Mouse (Mus musculus): ENCODE data around the gene Cbl. TPM values are rescaled to one million over a fixed set of nuclear protein-coding genes. Genes with fewer than 3 reads are reported as not detected.

Gene Cbl
- polyA plus RNA-seq, 1 experiment: 8.2 TPM

- no peaks in the 10 kb centered on the region for H3K79me3 ChIP-seq (ENCODE audit: low read depth)
- no peaks in the 10 kb centered on the region for H3K79me2 ChIP-seq (ENCODE audit: control insufficient read depth, insufficient read depth)
- H3ac ChIP-seq (ENCODE audit: control insufficient read depth, insufficient read length, low read depth): no peak overlapping the region
- no peaks in the 10 kb centered on the region for H3K27me3 ChIP-seq (ENCODE audit: control insufficient read depth, insufficient read depth, insufficient read length)
- H3K4me3 ChIP-seq (ENCODE audit: insufficient read depth, poor library complexity, severe bottlenecking): no peak overlapping the region
- H3K36me3 ChIP-seq (ENCODE audit: control insufficient read depth, insufficient read depth): no peaks in the 10 kb centered on the region
- no peak for TF ChIP-seq USF1 (IDR thresholded peaks at IDR 0.05; ENCODE audit: low read depth)
- TF ChIP-seq FOSL1 (IDR thresholded peaks at IDR 0.05; ENCODE audit: insufficient read depth, low read length, poor library complexity, severe bottlenecking): no peak
- TF ChIP-seq CTCF (IDR thresholded peaks at IDR 0.05; ENCODE audit: control insufficient read depth, insufficient read depth, insufficient read length): no peak
- TF ChIP-seq CEBPB (IDR thresholded peaks at IDR 0.05; ENCODE audit: low read depth): no peak
- TF ChIP-seq MYOD1 (IDR thresholded peaks at IDR 0.05; ENCODE audit: control insufficient read depth, insufficient read length, low read depth): no peak
- no peak for TF ChIP-seq MAX (IDR thresholded peaks at IDR 0.05)
- TF ChIP-seq MYOG (IDR thresholded peaks at IDR 0.05; ENCODE audit: control insufficient read depth, extremely low read depth, insufficient read length): no peak
Measured at GRCm38 (mm10) chr9:44125026-44125425, 108.8 kb downstream of the Cbl start.

GRCm38 (mm10) chr9:44124317-44124716, 109.5 kb downstream of the Cbl start:
- Histone ChIP-seq H3K4me3 (ENCODE audit: insufficient read depth, poor library complexity, severe bottlenecking) (no peak overlapping the region), H3K36me3 (ENCODE audit: control insufficient read depth, insufficient read depth) (no peaks in the 10 kb centered on the region), H3K79me2 (ENCODE audit: control insufficient read depth, insufficient read depth) (no peaks in the 10 kb centered on the region), H3K27me3 (ENCODE audit: control insufficient read depth, insufficient read depth, insufficient read length) (no peaks in the 10 kb centered on the region), H3ac (ENCODE audit: control insufficient read depth, insufficient read length, low read depth) (no peak overlapping the region), H3K79me3 (ENCODE audit: low read depth) (no peaks in the 10 kb centered on the region)
- TF ChIP-seq CTCF (IDR thresholded peaks at IDR 0.05; ENCODE audit: control insufficient read depth, insufficient read depth, insufficient read length): no peak
- TF ChIP-seq MYOD1 (IDR thresholded peaks at IDR 0.05; ENCODE audit: control insufficient read depth, insufficient read length, low read depth): no peak
- TF ChIP-seq CEBPB (IDR thresholded peaks at IDR 0.05; ENCODE audit: low read depth): no peak
- TF ChIP-seq MAX (IDR thresholded peaks at IDR 0.05): no peak
- no peak for TF ChIP-seq USF1 (IDR thresholded peaks at IDR 0.05; ENCODE audit: low read depth)
- no peak for TF ChIP-seq FOSL1 (IDR thresholded peaks at IDR 0.05; ENCODE audit: insufficient read depth, low read length, poor library complexity, severe bottlenecking)
- no peak for TF ChIP-seq MYOG (IDR thresholded peaks at IDR 0.05; ENCODE audit: control insufficient read depth, extremely low read depth, insufficient read length)

- no peaks in the 10 kb centered on the region for H3K27me3 ChIP-seq (ENCODE audit: control insufficient read depth, insufficient read depth, insufficient read length)
- no peak overlapping the region for H3ac ChIP-seq (ENCODE audit: control insufficient read depth, insufficient read length, low read depth)
- H3K79me2 ChIP-seq (ENCODE audit: control insufficient read depth, insufficient read depth): no peaks in the 10 kb centered on the region
- TF ChIP-seq FOSL1 (IDR thresholded peaks at IDR 0.05; ENCODE audit: insufficient read depth, low read length, poor library complexity, severe bottlenecking) (no peak), MAX (IDR thresholded peaks at IDR 0.05) (no peak), CTCF (IDR thresholded peaks at IDR 0.05; ENCODE audit: control insufficient read depth, insufficient read depth, insufficient read length) (no peak), MYOD1 (IDR thresholded peaks at IDR 0.05; ENCODE audit: control insufficient read depth, insufficient read length, low read depth) (no peak), USF1 (IDR thresholded peaks at IDR 0.05; ENCODE audit: low read depth) (no peak), CEBPB (IDR thresholded peaks at IDR 0.05; ENCODE audit: low read depth) (no peak), MYOG (IDR thresholded peaks at IDR 0.05; ENCODE audit: control insufficient read depth, extremely low read depth, insufficient read length) (no peak)
- H3K36me3 ChIP-seq (ENCODE audit: control insufficient read depth, insufficient read depth): no peaks in the 10 kb centered on the region
- H3K79me3 ChIP-seq (ENCODE audit: low read depth): no peaks in the 10 kb centered on the region
- no peak overlapping the region for H3K4me3 ChIP-seq (ENCODE audit: insufficient read depth, poor library complexity, severe bottlenecking)
Measured at GRCm38 (mm10) chr9:44119948-44120465, 113.8 kb downstream of the Cbl start.

DNA sequence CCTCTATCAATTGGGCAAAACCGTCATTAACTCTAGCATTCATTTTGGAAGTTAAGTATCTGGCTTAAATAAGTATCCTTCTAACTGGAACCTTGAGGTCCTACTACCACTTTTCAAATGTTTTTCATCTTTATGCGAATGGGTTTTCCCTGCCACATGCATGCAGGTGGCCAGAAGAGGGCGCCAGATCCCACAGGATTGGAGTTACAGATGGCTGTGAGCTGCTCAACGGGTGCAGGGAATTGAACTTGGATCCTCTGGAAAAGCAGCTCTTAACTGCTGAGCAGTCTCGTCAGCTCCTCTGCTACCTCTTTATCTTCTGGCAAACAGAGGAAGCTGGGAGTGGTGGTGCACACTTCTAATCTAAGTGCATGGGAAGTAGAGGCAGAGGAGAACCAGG, 114.8 kb downstream of the Cbl start:
- Histone ChIP-seq H3K27me3 (ENCODE audit: control insufficient read depth, insufficient read depth, insufficient read length) (no peaks in the 10 kb centered on the region), H3K36me3 (ENCODE audit: control insufficient read depth, insufficient read depth) (no peaks in the 10 kb centered on the region), H3K79me3 (ENCODE audit: low read depth) (no peaks in the 10 kb centered on the region), H3K79me2 (ENCODE audit: control insufficient read depth, insufficient read depth) (no peaks in the 10 kb centered on the region), H3ac (ENCODE audit: control insufficient read depth, insufficient read length, low read depth) (no peak overlapping the region), H3K4me3 (ENCODE audit: insufficient read depth, poor library complexity, severe bottlenecking) (no peak overlapping the region)
- TF ChIP-seq MYOG (IDR thresholded peaks at IDR 0.05; ENCODE audit: control insufficient read depth, extremely low read depth, insufficient read length): no peak
- TF ChIP-seq CTCF (IDR thresholded peaks at IDR 0.05; ENCODE audit: control insufficient read depth, insufficient read depth, insufficient read length): peak; percentile 20

GRCm38 (mm10) chr9:44116182-44116581, 117.7 kb downstream of the Cbl start:
- TF ChIP-seq MAX (IDR thresholded peaks at IDR 0.05) (no peak), CEBPB (IDR thresholded peaks at IDR 0.05; ENCODE audit: low read depth) (no peak), FOSL1 (IDR thresholded peaks at IDR 0.05; ENCODE audit: insufficient read depth, low read length, poor library complexity, severe bottlenecking) (no peak), MYOG (IDR thresholded peaks at IDR 0.05; ENCODE audit: control insufficient read depth, extremely low read depth, insufficient read length) (no peak), CTCF (IDR thresholded peaks at IDR 0.05; ENCODE audit: control insufficient read depth, insufficient read depth, insufficient read length) (no peak), MYOD1 (IDR thresholded peaks at IDR 0.05; ENCODE audit: control insufficient read depth, insufficient read length, low read depth) (no peak), USF1 (IDR thresholded peaks at IDR 0.05; ENCODE audit: low read depth) (no peak)
- H3ac ChIP-seq (ENCODE audit: control insufficient read depth, insufficient read length, low read depth): no peak overlapping the region

DNA sequence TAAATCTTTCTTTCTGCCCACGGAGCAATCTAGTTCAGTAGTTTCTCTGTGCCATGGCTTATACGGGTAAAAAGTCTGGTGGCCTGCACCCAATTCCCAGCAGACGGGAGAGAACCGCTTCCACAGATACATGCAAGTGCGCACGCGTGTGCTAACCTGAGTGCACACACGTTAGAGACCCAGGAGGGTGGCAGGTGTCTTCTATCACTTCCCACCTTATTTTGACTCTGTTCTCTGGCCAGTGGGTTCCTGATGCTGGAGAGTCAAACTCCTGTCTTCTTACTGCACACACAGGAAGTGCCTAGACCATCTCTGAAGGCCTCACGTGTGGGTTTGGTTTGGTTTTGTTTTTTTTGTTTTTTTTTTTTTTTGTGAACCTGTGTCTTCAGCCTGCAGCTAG, 118.2 kb downstream of the Cbl start:
- TF ChIP-seq MYOD1 (IDR thresholded peaks at IDR 0.05; ENCODE audit: control insufficient read depth, insufficient read length, low read depth): no peak
- no peak for TF ChIP-seq USF1 (IDR thresholded peaks at IDR 0.05; ENCODE audit: low read depth)
- no peak for TF ChIP-seq FOSL1 (IDR thresholded peaks at IDR 0.05; ENCODE audit: insufficient read depth, low read length, poor library complexity, severe bottlenecking)
- no peak for TF ChIP-seq CTCF (IDR thresholded peaks at IDR 0.05; ENCODE audit: control insufficient read depth, insufficient read depth, insufficient read length)
- TF ChIP-seq CEBPB (IDR thresholded peaks at IDR 0.05; ENCODE audit: low read depth): no peak
- TF ChIP-seq MYOG (IDR thresholded peaks at IDR 0.05; ENCODE audit: control insufficient read depth, extremely low read depth, insufficient read length): no peak
- no peak for TF ChIP-seq MAX (IDR thresholded peaks at IDR 0.05)
- Histone ChIP-seq H3K79me3 (ENCODE audit: low read depth) (no peaks in the 10 kb centered on the region), H3K27me3 (ENCODE audit: control insufficient read depth, insufficient read depth, insufficient read length) (no peaks in the 10 kb centered on the region), H3ac (ENCODE audit: control insufficient read depth, insufficient read length, low read depth) (no peak overlapping the region), H3K4me3 (ENCODE audit: insufficient read depth, poor library complexity, severe bottlenecking) (no peak overlapping the region), H3K79me2 (ENCODE audit: control insufficient read depth, insufficient read depth) (peaks cover 18% of the 10 kb centered on the region), H3K36me3 (ENCODE audit: control insufficient read depth, insufficient read depth) (no peaks in the 10 kb centered on the region)

More at GRCm38 (mm10) chr9:44116182-44116581, 117.7 kb downstream of the Cbl start:
- Histone ChIP-seq H3K79me2 (ENCODE audit: control insufficient read depth, insufficient read depth) (peaks cover 12% of the 10 kb centered on the region), H3K36me3 (ENCODE audit: control insufficient read depth, insufficient read depth) (no peaks in the 10 kb centered on the region), H3K27me3 (ENCODE audit: control insufficient read depth, insufficient read depth, insufficient read length) (no peaks in the 10 kb centered on the region), H3K4me3 (ENCODE audit: insufficient read depth, poor library complexity, severe bottlenecking) (no peak overlapping the region), H3K79me3 (ENCODE audit: low read depth) (no peaks in the 10 kb centered on the region)

Measured in C2C12 (cell line).